Mouse (Mus musculus) liver, embryonic 14.5 days (tissue): ENCODE measurements around the gene Robo4.

ENCODE experiments used
- CTCF ChIP-seq: IDR thresholded peaks from 2 replicates; pipeline ENCODE4 v1.5.1; 2016; ENCODE audit warnings: antibody characterized with exemption, low read depth, control low read depth
- EP300 ChIP-seq: IDR thresholded peaks from 2 replicates; pipeline ENCODE4 v1.6.1; 2016; ENCODE audit warnings: antibody characterized with exemption, low read depth

GRCm38 (mm10) chr9:37393482-37394131, 8.1 kb upstream of the Robo4 start:
- no peak for TF ChIP-seq CTCF
- no peak for TF ChIP-seq EP300
